Mouse (Mus musculus): ENCODE measurements around the gene Sun1.

The Sun1 gene

DNA sequence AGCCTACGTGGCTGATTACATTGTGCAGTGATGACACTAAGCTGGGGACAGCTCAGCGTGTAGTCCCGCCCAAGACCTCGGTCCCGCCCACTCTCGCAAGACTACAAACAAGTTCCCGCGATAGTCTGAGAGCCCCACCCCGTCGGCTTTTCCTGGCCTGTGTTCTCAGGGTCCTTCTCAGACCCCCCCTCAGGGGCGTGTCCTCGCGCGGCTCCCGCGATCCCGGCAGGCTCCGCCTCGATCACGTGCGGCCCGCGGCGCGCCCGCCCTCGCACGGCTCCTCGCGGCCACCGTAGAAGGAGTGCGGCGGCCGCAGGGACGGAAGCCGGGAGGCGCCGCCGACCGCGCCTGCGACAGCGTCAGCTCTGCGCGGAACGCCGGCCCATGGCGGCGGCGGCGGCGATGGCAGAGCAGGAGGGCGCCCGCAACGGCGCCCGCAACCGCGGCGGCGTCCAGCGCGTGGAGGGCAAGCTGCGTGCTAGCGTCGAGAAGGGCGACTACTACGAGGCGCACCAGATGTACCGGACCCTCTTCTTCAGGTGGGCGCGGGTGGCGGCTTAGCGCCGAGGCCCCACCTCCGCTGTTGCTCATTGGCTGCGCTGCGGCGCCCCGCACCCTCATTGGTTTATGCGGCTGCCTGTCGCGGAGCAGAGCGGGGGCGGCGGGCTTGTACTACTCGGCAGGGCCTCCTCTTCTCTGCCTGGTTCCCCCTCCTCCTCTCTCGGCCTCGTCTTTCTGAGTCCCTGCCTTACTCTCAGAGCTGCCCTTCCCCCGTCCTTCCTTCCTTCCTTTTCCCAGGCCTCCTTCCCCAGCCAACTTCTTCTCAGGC, 51.9 kb downstream of the Sun1 start, which contains the start of gene Get4:
Gene Get4, plus strand, starts transcription at position 244 of the 829 bp plus-strand sequence.
- peak; percentile 100 for DNase-seq

DNA sequence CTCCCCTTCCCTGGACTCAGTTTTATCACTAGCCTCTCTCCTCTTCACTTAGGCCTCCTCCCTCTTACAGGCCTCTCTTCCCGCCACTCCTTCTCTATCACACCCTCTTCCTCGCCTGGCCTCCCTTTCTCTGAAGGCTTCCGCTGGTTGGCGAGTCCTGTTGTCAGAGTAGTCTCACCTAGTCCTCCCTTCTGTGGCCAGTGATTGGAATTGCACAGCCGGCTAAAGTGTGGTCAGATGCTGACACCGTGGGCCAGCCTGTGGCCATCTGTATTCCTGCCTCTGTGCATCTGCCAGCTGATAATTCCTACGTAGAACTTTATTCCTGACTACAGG, 52.4 kb downstream of the Sun1 start:
- no peak for DNase-seq

DNA sequence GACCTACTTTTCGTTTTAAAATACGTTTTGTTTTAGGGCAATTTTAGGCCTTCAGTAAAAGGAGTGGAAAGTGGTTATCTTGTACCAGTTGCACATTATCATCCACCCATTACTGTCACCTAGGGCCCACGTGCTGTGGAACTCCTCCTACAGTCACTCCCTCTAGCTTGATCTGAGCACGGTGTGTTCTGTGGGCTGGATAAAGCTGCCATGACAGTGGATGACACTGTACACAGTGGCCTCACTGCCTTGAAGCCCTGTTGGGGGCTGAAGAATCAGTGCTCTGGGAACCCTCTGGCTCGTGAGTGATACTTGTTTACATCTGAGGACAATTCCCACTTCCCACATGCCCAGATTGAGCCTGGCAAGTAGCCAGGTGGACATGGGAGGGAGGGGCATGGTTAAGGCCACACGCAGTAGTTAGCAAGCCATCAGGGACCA, 52.9 kb downstream of the Sun1 start:
- peak; percentile 30 to 69 for DNase-seq

DNA sequence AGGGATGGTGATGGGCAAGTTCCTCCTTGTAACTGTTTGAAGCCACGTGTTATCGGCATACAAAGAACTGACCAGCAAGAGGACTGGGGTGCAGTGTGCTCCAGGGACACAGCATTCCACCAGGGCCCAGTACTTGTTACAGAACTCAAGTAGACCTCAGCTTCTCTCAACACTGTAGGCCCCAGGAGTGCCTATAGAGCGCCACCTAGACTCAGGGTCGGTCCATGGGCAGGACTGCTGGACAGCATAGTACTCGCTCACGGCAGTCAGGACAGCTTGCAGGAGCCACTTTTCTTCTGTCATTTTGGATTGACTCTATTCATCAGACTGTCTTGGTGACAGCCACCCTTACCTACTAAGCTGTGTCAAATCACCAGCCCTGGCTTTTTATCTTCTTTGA, 54.5 kb downstream of the Sun1 start:
- DNase-seq, result no peak

DNA sequence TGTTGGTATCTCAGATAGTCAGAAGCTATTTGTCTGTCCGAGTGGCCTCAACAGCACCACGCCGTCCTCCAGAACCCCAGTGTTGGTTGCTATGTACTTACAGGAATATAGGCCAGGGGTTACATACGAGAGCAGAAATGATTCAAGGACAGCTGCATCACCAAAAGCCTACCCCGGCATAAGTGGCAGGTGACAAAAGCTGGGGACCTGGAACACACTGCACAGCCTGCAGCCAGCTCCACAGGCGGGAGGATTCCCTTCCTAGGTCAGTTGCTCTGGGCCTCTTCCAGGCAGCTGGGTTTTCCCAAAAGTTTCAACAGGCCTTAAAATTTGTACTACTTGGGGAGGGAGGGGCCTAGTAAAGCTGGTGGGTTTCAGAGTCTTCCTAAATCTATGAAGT, 55.3 kb downstream of the Sun1 start:
- no peak for DNase-seq

DNA sequence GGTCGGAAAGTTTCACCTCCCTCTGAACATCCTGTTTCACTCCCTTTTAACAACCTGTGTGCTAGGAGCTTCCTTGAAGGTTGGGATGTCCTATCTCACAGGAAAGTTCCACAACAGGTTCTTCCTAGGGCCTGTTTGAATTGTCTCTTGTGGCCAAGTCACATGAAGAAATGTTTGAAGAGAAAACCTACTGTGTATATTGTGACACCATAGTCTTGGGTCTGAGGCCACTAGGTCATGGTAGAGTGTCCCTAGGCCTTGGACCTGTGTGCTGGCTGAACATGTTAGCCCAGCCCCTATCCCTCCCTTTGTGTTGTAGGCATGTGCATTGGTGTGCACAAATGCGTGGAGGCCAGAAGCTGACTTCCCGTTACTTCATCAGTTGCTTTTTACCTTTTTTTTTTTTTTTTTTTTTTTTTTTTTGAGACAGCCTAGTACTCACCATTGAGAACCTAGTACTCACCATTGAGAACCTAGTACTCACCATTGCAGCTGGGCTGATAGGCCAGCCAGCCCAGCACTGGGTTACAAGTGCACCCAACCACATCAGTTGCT, 55.9 kb downstream of the Sun1 start:
- no peak for DNase-seq

DNA sequence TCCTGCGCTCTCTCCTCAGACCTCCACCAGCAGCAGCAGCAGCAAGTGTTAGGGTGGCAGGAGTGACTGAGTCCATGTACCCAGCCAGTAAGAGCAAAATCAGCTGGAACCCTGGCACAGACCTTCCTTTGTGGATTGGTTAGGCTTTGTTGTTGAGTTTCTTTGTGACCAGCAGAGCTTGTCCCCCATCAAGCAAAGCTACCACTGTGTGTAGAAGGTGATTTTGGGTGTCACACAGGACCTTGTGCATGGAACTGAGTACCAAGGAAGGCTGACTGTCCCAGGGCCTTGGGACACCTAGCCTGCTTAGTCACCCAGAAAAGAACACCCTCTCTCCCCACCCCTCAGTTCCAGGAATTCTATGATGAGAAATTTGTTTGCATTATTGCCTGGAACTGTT, 56.8 kb downstream of the Sun1 start:
- DNase-seq, result no peak

DNA sequence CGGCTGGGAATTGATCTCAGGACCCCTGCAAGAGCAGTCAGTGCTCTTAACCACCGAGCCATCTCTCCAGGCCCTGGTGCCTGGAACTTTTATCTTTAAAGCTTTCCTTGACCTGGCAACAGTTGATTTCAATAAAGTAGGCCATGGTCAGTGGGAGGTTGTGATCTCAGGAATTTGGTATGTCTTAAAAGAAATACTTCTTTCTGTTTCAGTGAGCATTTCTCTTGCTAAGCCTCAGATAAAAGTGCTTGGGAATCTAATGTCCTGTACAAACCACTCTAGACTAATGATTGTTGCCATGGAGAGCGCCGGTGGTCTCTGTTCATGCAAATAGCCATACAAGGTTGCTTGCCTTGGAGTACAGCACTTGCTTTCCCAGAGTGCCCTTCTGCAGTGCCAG, 57.4 kb downstream of the Sun1 start:
- no peak for DNase-seq

DNA sequence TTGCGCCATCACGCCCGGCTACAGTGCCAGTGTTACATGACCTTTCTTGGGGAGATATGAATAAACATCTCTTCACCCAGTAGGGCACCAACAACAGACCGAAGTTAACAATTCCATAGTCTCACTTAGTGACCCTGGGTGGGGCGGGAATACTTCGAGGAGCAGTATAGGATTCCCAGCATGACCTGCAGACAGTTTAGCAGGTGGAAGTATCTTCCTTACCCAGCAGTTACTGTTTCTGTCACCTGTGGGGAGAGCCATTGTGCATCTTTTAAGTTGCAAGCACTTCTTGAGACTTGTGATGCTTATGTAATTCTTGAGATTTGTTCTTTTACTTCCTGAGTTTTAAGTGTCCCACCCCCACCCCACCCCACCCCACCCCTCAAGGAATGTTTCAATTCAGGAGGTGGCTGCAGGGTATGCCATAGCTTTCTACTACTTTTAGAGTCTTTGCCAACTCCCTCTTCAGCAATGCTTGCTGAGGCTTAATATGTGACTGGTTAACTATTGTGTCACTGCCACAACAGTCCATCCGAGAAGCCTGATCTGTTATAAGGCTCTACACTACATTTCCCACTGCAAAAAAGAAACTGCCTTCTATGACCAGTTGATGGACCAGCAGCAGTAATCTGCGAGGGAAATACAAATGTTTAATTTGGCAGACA, 58.1 kb downstream of the Sun1 start:
- no peak for DNase-seq

DNA sequence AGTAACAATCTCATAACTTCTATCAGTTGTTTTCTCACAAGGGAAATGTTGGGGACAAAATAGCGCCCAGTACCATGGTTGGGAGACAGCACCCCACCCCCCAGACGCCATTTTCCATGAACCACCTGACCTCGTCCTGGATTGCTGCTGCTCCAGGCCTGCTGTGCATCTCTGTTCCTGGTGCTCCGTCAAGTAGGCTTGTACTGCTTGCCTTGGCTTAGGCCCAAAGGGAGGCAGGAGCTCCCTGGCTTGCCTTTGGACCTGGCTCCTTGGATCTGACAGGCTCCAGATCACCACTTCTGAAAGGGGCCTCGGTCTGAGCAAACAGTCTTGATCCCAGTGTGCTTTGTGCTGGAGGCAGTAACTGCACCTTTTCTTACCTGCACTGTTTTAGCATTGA, 59.4 kb downstream of the Sun1 start:
- DNase-seq, result peak; percentile 61 to 81

DNA sequence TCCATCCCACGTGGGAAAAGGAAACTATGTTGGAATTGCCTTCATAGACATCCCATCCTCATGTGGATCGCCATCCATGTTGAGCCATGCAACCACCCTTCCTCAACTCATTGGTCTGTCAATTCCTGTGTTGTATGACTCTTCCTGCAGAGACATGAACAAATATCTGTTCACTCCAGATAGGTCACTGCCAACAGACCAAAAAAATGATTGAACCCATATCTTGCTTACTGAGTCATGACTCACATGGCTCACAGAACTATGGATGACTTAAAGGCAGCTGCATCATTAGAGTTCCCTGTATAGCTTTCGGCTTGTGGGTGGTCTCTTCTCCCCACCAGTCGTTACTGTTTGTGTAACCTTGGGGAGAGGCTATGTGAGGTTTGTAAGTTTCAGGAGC, 61.0 kb downstream of the Sun1 start:
- DNase-seq, result no peak

DNA sequence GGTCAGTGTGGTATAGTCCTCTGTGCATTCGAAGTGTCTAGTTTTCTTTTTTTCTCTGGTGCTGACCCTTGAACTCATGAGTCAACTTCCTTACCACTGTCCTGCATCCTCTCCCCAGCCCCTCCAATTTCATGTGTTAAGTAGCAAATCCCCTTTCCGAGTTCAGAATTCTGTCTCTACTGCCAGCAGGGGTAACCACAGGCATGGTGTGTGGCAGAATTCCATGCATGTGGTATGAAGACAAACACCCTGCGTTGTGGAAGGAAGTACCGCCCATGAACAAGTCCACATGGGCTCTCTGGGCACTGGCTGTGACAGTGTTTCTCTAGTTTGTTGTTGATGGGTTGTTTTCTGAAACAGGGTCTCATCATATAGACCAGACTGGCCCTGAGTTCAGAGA, 67.2 kb downstream of the Sun1 start:
- DNase-seq, result no peak

DNA sequence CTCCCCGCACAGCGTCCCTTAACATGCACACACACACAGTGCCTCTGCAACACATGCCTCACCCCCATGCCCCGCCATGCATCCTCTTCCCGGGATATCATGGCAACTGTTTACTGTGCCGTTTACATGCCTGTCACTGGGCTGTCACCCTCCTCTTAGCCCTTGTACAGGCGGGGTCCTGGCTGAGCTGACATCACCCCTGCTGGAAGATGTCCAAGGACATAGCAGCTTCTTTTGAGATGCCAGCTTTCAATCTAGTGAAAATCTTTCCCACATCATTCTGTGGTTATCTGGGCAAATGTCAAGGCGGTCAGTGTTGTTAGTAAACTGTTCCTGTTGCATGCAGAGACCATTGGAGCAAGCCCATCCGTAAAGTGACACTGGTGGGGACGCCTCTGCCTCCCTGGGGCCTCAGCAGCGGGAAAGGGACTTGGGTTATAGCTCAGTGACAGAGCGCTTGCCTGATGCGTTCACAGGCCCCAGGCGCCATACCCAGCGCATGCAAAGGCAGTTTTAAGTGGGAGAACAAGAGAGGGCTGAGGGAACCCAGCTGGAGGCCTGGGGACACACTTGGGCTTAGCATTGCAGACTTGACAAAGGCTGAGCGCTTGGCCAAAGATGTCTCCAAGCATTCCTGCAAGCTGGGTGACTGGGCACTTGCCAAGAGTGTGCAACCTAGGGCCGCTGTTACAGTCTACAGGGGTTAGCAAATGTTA, 70.5 kb downstream of the Sun1 start:
- DNase-seq, result no peak

DNA sequence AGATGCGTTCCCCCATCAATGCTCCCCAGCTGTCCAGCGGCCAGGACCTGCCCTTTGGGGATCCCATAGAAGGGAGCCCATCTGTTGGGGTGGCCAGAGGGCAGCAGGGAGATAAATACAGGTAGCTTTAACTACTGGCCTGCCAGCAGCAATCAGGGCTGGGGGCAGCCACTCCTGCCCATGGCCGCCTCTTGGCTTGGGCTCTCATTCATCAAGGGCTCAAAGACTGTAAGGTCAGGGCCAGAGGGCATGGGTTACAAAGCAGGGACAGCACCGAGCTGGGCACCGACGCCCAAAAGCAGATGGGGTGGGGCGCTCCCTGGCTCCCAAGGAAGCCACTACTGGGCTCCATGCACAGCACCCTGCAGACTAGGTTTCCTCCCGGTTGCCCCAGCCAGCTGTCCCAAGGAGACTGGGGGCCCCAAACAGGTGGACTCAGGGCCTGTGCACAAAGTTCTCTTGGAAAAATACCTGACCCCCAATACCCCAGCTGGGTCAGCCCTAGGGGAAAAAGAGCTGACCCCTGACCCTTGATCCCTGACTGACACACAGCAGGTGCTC, 71.6 kb downstream of the Sun1 start:
- no peak for DNase-seq

DNA sequence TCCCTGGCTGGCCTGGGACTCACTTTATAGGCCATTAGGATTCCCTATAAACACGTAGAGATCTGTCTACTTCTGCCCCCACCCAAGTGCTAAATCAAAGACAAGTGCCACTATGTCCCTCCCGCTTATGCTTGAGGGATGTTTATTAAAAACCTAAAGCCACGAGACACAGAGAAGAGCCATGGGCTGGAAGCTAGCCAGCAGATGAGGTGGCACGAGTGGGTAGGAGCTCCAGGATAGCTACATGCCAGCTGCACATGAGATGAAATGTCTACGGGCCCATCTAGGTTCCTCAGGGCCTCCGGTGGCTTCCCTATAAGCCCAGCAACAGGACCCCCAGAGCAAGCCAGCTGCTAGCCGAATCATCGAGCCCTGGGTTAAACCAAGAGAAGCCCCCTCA, 76.8 kb downstream of the Sun1 start:
- DNase-seq, result no peak

DNA sequence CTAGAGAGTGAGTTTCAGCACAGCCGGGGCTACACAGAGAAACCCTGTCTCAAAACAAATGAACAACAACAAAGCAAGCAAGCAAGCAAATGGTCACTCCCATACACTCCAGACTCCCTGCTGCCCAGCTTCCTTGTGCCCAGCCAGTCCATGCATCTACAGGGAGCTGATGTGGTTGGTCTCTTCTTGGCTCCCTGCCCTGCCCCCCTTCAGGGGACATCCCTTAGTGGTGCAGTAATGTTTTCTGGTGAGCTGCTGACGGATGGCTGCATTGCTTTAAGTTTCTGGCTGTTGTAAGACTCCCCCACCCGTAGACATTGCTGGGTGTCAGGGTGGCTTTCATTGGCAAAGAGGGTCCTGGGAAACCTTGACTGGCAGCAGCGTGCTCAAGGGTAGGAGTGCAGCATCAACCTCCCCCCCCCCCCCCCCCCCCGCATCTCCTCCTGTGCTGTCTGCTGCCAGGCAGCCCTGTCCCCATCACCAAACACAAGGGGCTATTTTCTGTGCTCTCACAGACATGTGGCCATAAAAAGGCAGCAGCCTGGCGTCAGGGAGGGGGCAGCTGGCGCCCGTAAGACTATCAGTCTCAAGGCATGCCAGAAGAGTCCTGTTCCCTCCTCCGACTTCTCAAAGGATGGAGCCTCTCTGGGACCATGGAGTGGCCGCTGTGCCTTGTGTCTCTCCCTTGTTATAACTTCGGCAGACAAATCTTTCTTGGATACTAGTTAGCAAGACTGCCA, 81.1 kb downstream of the Sun1 start:
- no peak for DNase-seq

DNA sequence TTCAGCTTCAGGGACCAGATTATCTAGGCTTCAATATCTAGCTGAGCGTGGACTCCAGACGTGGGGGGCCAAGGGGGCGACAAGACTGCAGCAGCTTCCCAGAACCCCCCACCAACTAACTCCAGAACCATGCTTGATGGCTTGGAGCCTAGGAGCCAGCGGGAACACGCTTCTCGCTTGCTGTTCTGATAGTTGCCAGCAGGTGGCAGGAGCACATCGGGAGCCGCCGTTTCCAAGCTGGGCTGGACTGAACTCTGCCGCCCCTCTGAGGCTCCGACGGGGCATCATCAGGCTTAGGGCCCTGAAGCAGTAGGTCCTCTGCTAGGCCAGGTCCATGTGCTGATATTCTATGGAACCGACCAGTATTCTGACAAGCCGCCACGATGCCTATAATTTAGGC, 81.8 kb downstream of the Sun1 start:
- DNase-seq, result peak; percentile 87 to 91

DNA sequence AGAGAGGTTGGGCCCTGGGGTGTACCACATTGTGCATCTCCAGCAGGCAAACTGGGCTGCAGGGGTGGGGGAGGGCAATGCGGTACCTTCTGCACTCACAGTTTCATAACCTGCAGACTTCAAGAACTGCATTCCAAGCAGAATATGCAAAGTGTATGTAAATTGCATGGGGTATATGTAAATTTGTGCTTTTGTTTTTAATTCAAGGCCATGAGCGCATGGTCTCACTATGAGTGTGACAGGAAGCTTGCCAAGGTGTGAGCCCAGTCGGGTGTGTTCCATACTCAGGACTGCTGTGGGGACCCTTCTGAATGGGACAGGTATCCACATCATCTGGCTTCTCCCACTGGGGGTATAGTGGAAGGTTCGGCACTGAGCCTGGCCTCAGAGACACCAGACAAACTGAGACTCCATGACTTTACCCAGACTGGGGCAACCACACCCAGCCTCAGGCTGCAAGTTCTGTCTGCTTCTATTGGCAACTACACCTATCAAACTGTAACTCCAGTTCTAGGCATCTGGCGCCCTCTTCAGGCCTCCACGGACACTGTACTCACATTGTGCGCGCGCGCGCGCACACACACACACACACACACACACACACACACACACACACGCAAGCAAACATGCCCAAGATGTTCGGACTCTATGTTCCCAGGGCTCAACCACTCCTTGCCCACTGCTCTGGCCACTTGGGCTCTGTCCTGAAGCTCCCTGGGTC, 83.2 kb downstream of the Sun1 start:
- no peak for DNase-seq

DNA sequence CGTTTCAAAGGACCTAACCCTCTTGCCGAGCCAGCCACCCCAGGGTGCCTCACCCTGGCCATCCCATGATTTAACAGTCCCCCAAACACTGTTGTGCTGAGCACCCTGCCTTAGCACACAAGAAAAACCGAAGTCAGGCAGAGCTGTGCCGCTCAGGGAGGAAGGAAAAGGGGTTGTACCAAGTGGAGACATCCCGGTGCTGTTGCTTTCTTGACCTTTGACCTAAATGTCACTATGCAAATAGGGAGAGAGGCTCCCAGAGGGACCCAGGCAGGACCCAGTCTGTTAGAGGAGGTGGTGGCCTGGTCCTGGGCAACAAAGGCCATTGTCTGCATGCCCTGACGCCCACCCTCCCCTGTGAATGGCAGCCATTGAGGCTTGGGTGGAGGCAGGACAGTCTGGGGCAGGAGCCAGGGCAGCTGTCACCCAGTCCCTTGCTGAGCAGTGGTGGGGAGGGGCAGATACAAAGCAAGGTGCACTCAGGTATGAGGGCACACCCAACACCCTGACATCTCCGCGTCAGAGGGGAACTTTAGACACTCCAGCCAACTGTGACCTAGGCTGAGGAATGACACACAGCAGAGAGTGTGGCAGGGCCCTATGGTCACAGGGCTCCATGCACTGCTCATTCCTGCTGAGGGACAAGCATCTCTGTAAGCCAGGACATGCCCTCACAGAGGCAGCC, 85.1 kb downstream of the Sun1 start:
- DNase-seq, result no peak

DNA sequence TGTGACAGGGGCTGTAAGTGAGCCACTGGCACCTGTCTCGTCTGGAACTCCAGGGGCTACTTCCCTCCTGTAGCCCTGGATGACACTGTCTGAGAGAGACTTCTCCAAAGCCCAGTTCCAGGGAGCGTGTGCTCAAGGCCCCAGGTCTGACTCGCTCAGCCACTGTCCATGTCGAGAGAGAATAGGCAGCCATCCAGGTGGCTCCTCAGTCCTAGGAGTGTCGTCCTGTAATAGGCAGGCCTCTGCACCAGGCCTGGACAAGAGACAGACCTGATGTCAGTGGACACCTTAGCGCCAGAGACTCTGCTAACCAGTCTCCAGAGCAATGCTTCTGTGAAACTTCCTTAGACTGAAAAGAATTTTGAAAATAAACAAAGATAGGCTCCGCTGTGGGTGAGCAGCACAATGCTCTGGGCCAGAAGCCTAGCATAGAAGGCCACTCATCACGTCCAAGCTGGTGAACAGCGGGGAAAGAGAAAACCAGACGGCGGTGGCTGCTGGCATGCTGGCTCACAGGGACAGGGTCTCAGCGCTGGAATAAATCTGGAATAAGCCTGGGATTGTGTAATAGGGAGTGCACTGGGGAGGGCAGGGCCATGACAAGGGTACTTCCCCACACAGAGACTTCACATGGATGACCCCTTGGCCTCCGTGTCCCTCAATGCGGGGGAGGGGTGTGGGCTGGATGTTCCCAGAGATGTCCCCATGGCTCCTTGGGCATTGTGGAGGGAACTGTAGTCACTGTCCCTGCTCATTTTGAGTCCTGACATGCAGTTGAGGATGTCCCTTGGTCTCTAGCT, 85.9 kb downstream of the Sun1 start:
- no peak for DNase-seq

Measured in kidney, postnatal 25 days (tissue).